Mouse (Mus musculus) spleen, embryonic (tissue): ENCODE results near the gene Hsd11b2.

Source experiments
- CTCF ChIA-PET: fragments of 350-600 bp; sonication (Branson Sonifier 250); formaldehyde crosslinking; loops from one replicate; lab custom pipeline; 2022; lab: Charles Lee

Hsd11b2 gene

DNA sequence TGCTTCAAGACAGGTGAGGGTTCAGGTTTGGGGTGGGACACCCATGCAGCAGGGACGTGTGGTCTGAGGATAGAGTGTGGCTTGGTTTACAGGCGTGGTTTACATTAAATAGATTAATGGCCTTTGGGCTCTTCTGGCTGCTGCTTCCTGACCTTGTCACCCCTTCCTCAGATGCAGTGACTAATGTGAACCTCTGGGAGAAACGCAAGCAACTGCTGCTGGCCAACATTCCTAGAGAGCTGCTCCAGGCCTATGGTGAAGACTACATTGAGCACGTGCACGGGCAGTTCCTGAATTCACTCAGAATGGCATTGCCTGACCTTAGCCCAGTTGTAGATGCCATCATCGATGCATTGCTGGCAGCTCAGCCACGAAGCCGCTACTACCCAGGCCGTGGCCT, 4.3 kb downstream of the Hsd11b2 start:
- CTCF ChIA-PET = no interaction called here

DNA sequence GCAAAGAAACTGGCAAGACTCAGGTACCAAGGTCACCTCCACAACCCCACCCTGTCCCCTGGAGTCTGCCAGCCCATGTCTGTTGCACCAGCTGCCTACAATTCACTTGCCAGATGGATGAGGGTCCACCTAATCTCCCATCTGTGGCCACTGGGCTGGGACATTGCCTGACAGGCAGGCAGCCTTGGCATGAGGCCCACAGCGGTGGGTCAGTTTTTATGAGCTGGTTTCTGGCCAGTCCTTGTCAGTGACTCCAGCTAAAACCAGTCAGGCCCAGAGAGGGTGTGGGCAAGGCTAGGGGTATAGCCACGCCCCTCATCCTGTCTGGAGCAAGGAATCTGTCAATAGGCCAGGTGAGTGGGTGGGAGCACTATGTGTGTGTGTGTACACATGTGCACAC, 8.6 kb downstream of the Hsd11b2 start:
- CTCF ChIA-PET = interaction anchor here (1.0 kb wide), 1 partner anchor 20 kb away, joined by 5 read pairs; no protein-coding TSS in a partner anchor

DNA sequence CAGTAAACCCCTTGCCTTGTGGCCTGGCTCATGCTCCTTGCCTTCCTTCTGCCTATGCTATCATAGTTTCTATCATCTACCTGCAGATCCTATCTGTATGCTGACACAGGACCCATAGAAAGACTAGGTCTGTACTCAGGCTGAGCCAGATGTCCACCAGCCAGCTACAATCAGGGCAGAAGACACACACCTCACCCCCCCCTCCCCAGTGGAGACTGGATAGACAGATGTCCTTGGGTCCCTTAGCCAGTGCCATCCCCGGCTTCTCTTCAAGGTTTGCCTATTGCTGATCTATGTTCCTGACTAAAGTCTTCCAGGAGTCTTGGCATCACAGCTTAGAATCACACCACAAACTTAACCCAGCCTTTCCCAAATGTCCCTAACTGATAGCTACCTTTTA, 9.7 kb downstream of the Hsd11b2 start:
- CTCF ChIA-PET = interaction anchor here (0.5 kb wide), 1 partner anchor 8 kb away, joined by 12 read pairs; no protein-coding TSS in a partner anchor

DNA sequence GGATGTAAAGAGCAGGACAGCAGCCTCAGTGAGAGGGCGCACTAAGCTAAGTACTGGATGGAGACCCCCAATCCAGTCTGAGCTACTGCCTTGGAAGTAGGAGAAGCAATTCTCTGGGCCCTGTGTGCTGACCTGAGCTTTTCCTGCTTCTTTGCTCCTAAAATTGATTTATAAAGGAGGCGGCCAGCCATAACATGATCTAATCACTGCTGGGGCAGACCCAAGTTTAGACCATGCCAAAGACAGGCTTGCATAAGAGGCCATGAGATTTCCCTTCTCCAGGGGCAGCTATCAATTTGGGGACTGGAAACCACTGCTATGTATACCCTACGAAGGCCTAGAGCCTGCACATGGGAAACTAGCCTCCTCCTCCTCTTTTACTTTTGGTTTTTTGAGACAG, 10.7 kb downstream of the Hsd11b2 start:
- CTCF ChIA-PET = no interaction called here

DNA sequence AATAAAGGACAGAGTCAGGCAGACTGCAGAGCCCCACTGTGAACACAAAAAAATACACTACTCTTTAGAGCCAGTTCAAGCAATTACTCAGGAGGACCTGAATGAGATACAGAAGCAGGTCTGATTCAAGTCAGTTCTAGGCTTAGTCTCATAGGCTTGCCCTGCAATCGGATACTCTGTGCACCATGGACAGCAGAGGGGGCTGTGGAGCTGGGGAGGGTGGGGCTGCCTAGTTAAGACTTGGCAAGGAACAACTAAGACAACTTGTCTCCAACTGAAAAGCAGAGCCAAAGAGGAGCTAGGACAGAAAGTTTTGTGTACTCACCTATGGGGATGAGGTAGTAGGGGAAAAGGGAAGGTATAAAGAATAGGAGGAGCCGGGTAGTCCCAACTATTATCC, 13.2 kb downstream of the Hsd11b2 start:
- CTCF ChIA-PET = no interaction called here

DNA sequence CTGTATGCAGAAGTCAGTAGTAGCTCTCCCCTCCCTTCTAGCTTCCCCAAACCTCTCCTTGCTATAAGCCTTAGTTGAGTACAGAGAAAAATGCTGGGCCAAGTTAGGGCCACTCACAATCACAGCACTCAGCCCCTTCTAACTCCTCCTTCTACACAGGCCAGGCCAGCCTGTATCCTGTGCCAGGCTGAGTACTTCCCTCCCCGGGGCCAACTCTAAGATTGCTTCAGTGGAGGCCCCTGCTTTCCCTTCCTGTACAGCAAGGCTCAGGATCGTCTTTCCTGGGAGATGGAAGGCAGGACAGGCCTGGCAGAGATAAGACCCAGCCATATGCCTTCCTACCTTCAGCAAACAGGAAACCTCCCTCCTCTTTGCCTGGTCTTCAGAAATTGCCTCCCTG, 14.9 kb downstream of the Hsd11b2 start:
- CTCF ChIA-PET = interaction anchor here (0.6 kb wide), 1 partner anchor 22 kb away, joined by 4 read pairs; no protein-coding TSS in a partner anchor

DNA sequence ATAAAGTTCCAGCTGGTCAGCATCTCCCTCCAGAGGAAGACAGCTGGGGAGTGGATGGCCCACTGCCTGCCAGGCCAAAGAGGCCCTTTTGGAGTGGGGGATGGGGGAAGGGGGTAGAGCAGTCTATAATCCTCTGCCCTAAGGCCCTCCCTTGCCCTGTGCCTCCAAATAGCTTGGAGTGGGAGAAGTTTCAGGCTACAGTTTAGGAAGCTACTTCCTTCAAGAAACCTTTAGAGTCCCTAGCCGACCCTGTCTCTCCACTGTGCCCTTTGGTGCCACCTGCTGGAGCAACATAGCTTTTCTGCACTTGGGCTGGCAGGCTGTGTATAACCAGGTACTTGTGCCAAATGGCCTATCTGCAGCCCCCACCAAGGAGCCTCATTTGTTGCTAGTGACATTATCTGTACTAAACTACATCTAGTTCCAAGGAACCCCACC, 15.4 kb downstream of the Hsd11b2 start:
- CTCF ChIA-PET = interaction anchor here (0.5 to 0.6 kb wide), 2 partner anchors 22 to 907 kb away, joined by 3 to 4 read pairs; no protein-coding TSS in a partner anchor

DNA sequence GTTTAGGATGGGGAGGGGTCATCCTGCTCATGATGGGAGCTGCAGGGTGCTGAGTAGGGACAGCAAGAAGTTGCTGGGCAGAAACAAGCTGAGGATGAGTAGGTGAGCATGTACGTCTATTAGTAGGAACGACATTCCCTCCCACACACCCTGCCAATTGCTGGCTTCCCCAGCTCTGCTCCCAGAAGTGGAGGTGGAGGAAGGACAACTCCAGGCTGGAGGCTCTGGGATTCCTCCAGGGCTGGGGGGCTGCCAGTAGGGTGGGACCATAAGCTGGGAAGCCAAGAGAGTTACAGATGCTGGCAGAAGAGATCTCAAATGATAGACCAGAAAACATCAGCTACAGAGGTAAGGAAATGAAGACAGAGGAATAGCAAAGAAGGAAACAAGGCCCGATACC, 18.0 kb downstream of the Hsd11b2 start:
- CTCF ChIA-PET = interaction anchor here (0.7 kb wide), 1 partner anchor 9 kb away, joined by 12 read pairs; no protein-coding TSS in a partner anchor

DNA sequence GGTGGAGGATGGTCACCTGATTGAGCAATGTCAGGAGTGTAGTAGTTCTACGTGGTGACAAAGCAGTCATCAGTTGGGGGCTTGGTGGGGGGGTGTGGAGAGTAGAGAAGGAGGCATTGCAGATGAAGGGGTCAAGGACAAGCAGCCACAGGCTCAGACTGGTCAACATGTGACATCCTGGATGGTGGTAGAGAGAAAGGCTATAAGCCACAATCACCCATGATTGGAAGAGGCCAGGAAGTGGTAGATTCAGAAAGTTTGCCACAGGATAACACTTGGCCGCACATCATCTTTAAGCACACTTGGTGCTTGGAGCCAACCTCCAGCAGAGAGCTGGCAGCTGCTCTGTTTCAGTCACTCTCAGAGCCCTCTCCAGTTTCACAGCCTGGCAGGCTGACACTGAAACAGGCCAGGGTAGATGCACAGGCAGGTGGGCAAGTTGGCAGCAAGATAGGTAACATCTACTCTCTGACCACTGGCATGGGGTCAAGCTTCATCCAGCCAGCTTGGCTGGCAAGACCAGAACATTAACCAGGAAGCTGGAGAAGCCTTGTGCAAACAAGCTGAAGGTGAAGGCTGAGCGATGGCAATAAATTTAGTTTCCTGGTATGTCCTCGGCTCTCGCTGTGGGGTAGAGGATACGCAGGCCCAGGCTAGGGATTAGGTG, 18.6 kb downstream of the Hsd11b2 start:
- CTCF ChIA-PET = interaction anchor here (0.7 kb wide), 1 partner anchor 9 kb away, joined by 12 read pairs; no protein-coding TSS in a partner anchor

DNA sequence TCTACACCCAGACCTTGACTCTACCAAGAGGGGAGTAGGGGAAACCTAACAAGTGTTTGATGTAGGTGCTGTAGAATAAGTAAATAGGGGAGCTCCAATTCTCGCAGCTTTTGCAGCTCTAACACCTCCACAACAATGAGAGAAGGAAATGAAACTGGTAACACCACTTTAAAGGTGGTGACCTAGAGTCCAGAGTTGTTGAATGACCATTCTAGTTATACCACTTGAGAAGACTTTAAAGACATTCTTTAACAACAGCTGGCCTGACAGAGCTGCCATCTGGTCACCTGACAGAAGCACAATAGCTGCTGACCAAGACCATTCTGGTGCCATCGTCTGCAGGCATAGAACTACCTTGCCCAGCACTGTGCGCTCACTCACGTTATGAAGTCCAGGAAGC, 20.4 kb downstream of the Hsd11b2 start:
- CTCF ChIA-PET = interaction anchor here (0.5 kb wide), 1 partner anchor 23 kb away, joined by 10 read pairs; no protein-coding TSS in a partner anchor

DNA sequence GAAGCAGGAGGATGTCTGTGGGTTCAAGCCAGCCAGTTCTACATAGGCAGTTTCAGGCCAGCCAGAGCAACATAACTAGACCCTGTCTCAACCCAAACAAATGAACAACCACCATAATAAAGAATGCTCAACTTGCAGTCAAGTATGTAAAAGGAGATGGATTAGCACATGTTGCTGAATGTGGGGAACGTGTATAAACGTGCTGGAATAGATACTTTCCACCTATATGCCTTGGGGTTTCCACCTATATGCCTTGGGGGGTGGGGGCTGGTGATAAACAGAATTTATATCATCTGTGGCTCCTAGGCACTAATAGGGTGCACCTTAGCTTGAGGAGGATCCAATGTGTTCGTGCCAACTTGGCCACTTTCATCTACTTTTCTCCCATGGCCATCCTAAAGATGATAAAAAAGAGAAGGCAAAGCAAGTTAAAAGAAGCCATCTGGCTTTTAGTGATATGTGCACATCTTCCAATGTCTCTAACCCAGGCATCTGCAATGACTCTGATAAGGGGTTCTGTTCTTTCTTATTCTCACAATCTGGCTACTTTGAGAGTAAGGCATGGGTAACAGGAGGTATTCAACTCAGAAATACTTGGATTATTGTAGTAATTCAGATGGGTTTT, 23.6 kb downstream of the Hsd11b2 start:
- CTCF ChIA-PET = no interaction called here

DNA sequence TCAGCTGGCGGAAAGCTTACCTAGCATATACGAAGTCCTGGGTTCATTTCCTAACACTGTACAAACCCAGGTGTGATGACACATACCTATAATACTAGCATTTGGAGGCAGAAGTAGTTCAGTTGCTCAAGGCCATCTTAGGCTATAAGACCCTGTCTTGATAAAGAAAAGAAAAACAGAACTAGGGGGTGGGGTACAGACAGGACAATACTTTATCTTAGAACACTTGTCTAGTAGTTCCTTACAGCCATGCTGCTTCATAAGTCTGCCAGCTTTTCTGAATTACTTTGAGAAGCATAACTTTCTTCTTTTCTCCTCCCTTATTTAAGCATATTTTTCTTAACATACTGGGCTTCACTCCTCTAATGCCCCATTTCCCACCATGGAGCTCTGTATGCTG, 24.3 kb downstream of the Hsd11b2 start:
- CTCF ChIA-PET = no interaction called here

DNA sequence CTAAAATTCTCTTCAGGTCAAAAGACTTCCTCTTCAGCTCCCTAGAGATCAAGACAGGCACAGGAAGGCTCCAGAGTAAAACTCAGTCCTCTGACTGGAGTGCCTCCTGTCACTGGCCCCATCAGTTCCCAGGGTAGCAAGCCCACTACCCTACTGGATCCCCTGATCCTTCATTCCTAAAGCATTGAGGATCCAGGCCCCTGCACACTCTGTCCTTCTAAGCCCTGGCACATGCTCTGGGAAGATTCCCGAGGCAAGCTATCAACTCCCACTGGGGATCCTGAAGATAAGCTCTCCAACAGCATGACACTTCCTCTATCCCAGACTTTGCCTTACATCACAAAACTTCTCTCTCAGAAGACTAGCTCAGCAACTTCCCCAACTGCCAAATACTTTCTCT, 25.1 kb downstream of the Hsd11b2 start:
- CTCF ChIA-PET = no interaction called here

DNA sequence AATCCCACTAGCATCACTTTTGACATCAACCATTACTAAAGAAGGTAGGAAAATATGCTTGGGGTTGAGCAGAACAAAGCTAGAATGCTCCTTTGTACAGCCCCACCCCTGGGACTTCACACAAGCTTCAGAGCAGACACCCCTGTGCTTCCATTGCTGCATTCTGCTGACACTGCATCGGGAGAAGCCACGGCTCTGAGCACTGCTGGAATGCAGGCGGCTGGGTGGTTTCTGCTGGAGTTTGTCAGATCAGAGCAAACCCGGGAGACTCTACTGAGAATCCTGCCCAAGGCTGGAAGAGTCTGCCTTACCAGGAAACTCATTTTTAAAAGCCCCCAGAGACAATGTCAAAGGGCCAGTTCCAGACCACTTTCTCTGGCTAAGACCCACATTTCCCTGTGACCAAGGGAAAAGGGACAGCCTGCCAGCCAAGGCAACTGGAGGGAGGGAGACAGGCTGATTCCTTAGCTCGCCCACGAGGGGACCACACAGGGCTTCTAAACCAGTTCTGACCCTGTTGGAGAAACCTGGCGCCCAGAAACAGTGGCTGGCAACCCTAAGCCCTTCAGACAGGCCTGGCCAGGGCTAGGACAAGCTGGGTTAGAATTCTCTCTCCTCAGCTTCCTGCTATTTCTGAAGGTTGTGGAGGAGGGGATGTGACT, 26.1 kb downstream of the Hsd11b2 start:
- CTCF ChIA-PET = no interaction called here

DNA sequence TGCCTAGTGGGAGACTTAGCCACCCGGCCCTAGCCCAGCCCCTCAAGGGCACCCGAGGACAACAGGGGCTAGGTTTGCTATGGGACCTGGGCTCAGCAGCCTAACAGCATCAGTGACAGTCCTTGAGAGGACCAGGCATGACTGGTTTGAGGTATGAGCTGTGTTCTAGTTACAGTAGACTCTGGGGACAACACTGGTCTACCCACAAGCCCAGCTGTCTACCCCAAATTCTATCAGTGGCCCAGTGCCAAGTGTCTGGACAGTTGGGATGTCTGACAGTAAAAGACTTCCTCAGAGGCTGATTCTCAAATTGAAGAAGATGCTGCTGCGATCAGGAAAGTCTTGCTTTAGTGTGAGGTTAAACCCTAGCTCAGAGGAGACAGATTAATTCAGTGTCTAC, 26.7 kb downstream of the Hsd11b2 start:
- CTCF ChIA-PET = no interaction called here

DNA sequence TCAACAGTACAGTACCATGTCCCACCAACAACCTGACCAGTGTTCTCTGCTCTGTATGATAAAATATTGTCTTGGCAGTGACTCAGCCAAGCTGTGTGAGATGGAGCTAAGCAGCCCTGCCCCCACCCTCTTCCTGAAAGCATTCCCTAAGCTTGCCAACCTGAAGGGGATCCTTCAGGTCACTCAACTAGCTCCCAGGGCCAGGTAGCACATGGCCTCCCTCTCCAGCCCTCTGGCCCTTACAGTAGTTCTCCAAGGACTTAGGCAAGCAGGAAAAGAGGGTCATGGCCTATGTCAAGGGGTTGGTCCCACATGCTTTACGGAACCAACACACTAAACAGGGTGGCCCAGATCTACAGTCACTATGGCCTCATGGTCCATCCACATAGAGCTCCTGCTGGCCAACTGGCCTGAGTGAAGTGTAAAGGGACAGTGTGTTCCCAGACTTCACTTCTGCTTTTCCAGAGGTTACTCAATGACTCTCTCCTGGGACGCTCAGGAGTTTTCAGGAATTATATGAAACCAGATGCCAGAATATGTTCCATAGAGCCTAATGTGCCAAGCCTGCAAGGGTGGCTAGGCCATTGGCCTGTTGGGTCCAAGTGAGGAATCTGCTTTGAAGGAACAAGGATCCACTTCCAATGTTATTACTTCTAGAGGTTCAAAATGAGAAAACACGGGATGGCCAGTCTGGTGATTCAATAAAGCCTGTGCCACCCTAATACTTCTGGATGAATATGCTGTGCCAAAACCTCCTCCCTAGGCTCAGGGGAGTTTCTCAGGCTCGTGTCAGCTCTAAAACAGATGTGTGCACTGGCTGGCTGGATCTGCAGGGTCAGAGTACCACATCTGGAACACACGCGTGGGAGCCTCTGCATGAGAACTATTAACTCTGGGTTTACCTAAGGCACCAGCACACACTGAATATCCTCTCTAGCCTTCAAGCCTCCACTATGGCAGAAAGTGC, 28.1 kb downstream of the Hsd11b2 start:
- CTCF ChIA-PET = interaction anchor here (0.6 kb wide), 1 partner anchor 20 kb away, joined by 5 read pairs; no protein-coding TSS in a partner anchor

DNA sequence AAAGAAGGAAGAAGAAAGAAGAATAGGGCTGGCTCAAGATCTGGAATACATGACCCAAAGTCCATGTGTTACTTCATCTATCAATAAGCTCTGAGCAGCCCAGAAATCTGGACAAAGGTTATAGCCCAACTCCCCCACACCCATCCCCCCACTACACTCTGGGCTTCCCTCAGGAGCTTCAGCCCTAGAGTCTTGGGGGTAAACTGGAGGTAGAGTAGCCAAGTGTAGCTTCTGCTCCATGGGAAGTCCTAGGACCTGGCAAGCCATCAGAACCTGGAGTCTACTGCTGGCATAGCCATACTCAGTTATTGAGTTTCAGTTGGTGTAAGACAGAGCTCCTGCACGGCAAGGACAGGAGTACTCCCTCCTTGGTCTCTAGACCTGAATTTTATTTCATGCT, 31.0 kb downstream of the Hsd11b2 start:
- CTCF ChIA-PET = interaction anchor here (1.0 kb wide), 1 partner anchor 12 kb away, joined by 3 read pairs; no protein-coding TSS in a partner anchor

DNA sequence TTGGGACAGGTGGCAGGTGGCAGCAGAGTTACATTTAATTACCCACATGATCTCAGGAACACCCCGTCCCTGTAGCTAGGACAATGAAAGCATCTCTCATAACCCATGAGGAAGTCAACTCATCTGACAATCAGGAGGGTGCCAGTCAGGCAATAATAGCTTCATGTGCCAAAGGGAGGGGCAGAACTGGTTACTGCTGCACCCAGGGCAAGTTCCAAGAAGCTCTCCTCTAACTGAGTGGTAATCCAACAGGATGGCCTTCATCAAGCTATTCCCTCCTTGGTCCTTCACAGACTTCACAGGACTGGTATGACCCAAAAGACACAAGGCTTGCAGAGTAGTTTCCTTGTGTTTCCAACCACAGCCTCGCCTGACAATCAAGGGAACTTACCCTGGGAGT, 31.5 kb downstream of the Hsd11b2 start:
- CTCF ChIA-PET = interaction anchor here (1.0 kb wide), 1 partner anchor 12 kb away, joined by 3 read pairs; no protein-coding TSS in a partner anchor

DNA sequence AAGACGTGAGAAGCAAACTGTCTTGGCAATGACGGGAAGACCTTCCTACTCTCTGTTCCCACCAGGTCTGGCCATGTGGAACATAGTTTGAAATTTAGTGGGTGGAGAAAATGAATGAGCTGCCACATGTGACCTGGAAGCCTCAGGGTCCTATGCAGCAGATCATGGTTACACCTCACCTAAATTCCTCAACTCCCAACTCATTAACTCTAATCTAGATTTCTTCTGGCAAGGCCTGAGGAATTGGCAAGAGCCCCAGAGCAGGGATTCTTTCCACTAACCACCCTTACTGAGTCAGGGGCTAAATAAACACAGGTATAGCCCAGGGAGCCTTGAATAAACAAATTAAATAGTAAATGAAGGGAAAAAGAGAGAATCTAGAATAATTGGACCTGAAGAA, 33.5 kb downstream of the Hsd11b2 start:
- CTCF ChIA-PET = interaction anchor here (0.7 kb wide), 1 partner anchor 34 kb away, joined by 3 read pairs; the partner anchor contains the start of gene Hsd11b2

DNA sequence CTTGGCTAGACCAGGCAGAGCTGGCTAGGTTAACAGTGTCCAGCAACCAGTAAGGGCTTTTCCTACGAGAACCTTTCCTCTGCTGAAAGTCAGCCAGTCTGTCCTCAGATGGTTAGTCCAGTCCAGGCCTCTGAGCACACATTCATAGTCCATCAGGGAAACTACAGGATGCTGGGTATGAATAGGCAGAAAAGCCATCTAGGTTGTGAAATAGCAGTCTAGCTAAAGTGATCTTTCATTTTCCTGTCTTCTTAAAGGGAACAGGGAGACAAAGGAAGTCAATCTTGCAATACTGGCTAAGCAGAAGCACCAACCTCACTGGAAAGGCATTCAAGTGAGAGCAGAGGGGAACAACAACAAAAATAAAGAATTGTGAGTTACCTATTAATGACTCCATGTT, 34.3 kb downstream of the Hsd11b2 start:
- CTCF ChIA-PET = interaction anchor here (0.7 kb wide), 1 partner anchor 35 kb away, joined by 3 read pairs; the partner anchor contains the start of gene Hsd11b2

DNA sequence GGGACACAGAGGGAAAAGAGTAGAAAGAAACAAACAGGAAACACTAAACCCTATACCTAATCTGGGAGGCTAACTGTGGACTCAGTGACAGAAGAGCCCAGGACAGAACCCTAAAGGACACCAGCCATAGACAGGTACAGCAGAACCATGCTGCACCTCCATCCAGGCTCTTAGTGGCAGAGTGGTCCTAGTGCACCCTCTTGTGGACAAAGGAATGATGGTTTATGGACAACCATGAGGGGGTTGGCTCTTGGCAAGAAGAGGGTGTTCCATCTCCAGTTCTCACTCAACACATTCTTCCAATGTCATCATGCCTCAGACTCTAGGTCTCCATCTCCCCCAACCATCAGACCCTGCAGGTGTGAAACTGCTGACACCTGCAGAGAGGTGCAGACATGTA, 35.5 kb downstream of the Hsd11b2 start:
- CTCF ChIA-PET = no interaction called here
